Mouse (Mus musculus) hindbrain, postnatal 0 days (tissue): ENCODE measurements around the gene Gm45618. TPM values are rescaled to one million over a fixed set of nuclear protein-coding genes. Genes with fewer than 3 reads are reported as not detected.
"Not testable (repeated sequence)": the region's sequence is repeated elsewhere in the genome, so short reads cannot be mapped to it uniquely, and the experiment has no call there.

Source experiments
- ATAC-seq: fragments of 200-750 bp; cut with Nextera tagmentation; 2 replicates; pipeline ENCODE4 v1.8.0; 2017; ENCODE audit warnings: mild to moderate bottlenecking, moderate TSS enrichment, moderate library complexity
- DNase-seq: peaks from one replicate; pipeline ENCODE4 v3.0.0-alpha.2; 2015; ENCODE audit warnings: low spot score
- H3K27ac ChIP-seq: fragments of 300-500 bp; sonication (generic); 2 replicates; pipeline ENCODE4 v1.5.1; 2014; ENCODE audit warnings: mild to moderate bottlenecking
- H3K27me3 ChIP-seq: fragments of 300-500 bp; sonication (generic); 2 replicates; pipeline ENCODE4 v1.6.1; 2014; ENCODE audit warnings: low read length, mixed read lengths; ENCODE audit not compliant: insufficient read depth
- H3K36me3 ChIP-seq: fragments of 300-500 bp; sonication (generic); 2 replicates; pipeline ENCODE4 v1.6.1; 2014; ENCODE audit warnings: low read length, mixed read lengths; ENCODE audit not compliant: insufficient read depth
- H3K4me1 ChIP-seq: fragments of 300-500 bp; sonication (generic); 2 replicates; pipeline ENCODE4 v1.6.1; 2014; ENCODE audit warnings: antibody characterized with exemption, low read length, mixed read lengths; ENCODE audit not compliant: insufficient read depth
- H3K4me2 ChIP-seq: fragments of 300-500 bp; sonication (generic); 2 replicates; pipeline ENCODE4 v1.6.1; 2014; ENCODE audit warnings: low read depth, mild to moderate bottlenecking, low read length, moderate library complexity, mixed read lengths
- H3K4me3 ChIP-seq: fragments of 300-500 bp; sonication (generic); 2 replicates; pipeline ENCODE4 v1.5.1; 2014; ENCODE audit warnings: low read length
- H3K9ac ChIP-seq: fragments of 300-500 bp; sonication (generic); replicated peaks from 2 replicates; pipeline ENCODE4 v1.6.1; 2014; ENCODE audit warnings: mild to moderate bottlenecking, low read length, moderate library complexity, mixed read lengths
- H3K9me3 ChIP-seq: fragments of 300-500 bp; sonication (generic); 2 replicates; pipeline ENCODE4 v1.6.1; 2016; ENCODE audit warnings: low read length, mixed read lengths
- CTCF ChIP-seq: IDR thresholded peaks from 2 replicates; pipeline ENCODE4 v1.5.1; 2016; ENCODE audit warnings: antibody characterized with exemption, control low read depth, low read depth
- WGBS: fragments of 180-500 bp; shearing (Covaris S2); extraction: QIAGEN DNeasy Blood & Tissue Kit; methylation state at CpG from one replicate; pipeline ENCODE4 v1.1.7; 2014; 5-methylcytosine and 5-hydroxymethylcytosine counted together
- polyA plus RNA-seq: library from polyadenylated mRNA; unstranded; fragments of >200 nt; fragmentation: Nextera tagmentation; extraction: Ambion mirVana; gene quantifications from 2 replicates; pipeline ENCODE4 v1.2.1, GENCODE M21; 2015
- total RNA-seq: library from RNA; depleted of rRNA; stranded (reverse); fragments of >200 nt; gene quantifications from 2 replicates; pipeline ENCODE4 v1.2.3, GENCODE M21; 2014

Gene Gm45618
- total and polyA plus RNA-seq, 2 experiments from 2014 or later = not detected

- DNase-seq = no peak
- Histone ChIP-seq H3K4me1 (no peaks in the 10 kb centered on the region), H3K27me3 (no peaks in the 10 kb centered on the region), H3K27ac (no peak overlapping the region), H3K9ac (no peak overlapping the region), H3K4me3 (no peak overlapping the region), H3K4me2 (no peak overlapping the region), H3K9me3 (no peaks in the 10 kb centered on the region), H3K36me3 (no peaks in the 10 kb centered on the region)
- no peak for TF ChIP-seq CTCF
- ATAC-seq = no peak
These were observed 28.1 kb upstream of the Gm45618 start for GRCm38 (mm10) chr7:142148633-142149032.

- Histone ChIP-seq H3K4me1 (no peaks in the 10 kb centered on the region), H3K36me3 (no peaks in the 10 kb centered on the region), H3K27me3 (no peaks in the 10 kb centered on the region), H3K4me3 (no peak overlapping the region), H3K9me3 (no peaks in the 10 kb centered on the region), H3K27ac (no peak overlapping the region), H3K4me2 (no peak overlapping the region), H3K9ac (no peak overlapping the region)
- peak; percentile 66 for TF ChIP-seq CTCF
- DNase-seq (peak; percentile 73), ATAC-seq (no peak)
- 10% methylated on average over 1 of the region's 1 CpGs for WGBS
These were observed 25.5 kb upstream of the Gm45618 start for GRCm38 (mm10) chr7:142146033-142146432.

GRCm38 (mm10) chr7:142145413-142145940 lies 24.9 kb upstream of the Gm45618 start:
- Histone ChIP-seq H3K27me3 (no peaks in the 10 kb centered on the region), H3K9me3 (no peaks in the 10 kb centered on the region), H3K27ac (no peak overlapping the region), H3K4me1 (no peaks in the 10 kb centered on the region), H3K4me3 (no peak overlapping the region), H3K9ac (no peak overlapping the region), H3K4me2 (no peak overlapping the region), H3K36me3 (no peaks in the 10 kb centered on the region)
- WGBS = 61% methylated on average over 4 of the region's 4 CpGs
- no peak for DNase-seq
- TF ChIP-seq CTCF = no peak
- ATAC-seq = no peak

- WGBS = 58% methylated on average over 1 of the region's 1 CpGs
- no peak within 1 kb of the TSS for H3K27ac ChIP-seq
- H3K4me2 ChIP-seq = no peak within 1 kb of the TSS
- TF ChIP-seq CTCF = no peak
- DNase-seq (no peak), ATAC-seq (no peak)
- no peak within 1 kb of the TSS for H3K9ac ChIP-seq
- no peaks in the 10 kb centered on the region for H3K4me1 ChIP-seq
- H3K36me3 ChIP-seq = no peaks in the 10 kb centered on the region
- H3K9me3 ChIP-seq = no peaks in the 10 kb centered on the region
- no peak within 1 kb of the TSS for H3K4me3 ChIP-seq
- H3K27me3 ChIP-seq = no peaks in the 10 kb centered on the region
These were observed 24.0 kb upstream of the Gm45618 start, which contains the start of gene Gm45337 for GRCm38 (mm10) chr7:142144507-142144906. TSS of gene Gm45337 (minus strand) at chr7:142144607.

GRCm38 (mm10) chr7:142143506-142144010 lies 23.0 kb upstream of the Gm45618 start:
- not testable (repeated sequence) for H3K4me2 ChIP-seq, H3K9ac ChIP-seq, H3K36me3 ChIP-seq, H3K27me3 ChIP-seq, H3K4me3 ChIP-seq, H3K4me1 ChIP-seq, ATAC-seq, DNase-seq, H3K9me3 ChIP-seq, H3K27ac ChIP-seq
- WGBS = 55% methylated on average over 1 of the region's 1 CpGs

GRCm38 (mm10) chr7:142140696-142141095 lies 20.2 kb upstream of the Gm45618 start:
- Histone ChIP-seq H3K4me3 (no peak overlapping the region), H3K36me3 (no peaks in the 10 kb centered on the region), H3K9ac (no peak overlapping the region), H3K9me3 (no peaks in the 10 kb centered on the region), H3K27me3 (no peaks in the 10 kb centered on the region), H3K4me2 (no peak overlapping the region), H3K27ac (no peak overlapping the region), H3K4me1 (no peaks in the 10 kb centered on the region)
- no peak for ATAC-seq
- WGBS = 52% methylated on average over 1 of the region's 1 CpGs
- no peak for TF ChIP-seq CTCF
- no peak for DNase-seq

- not testable (repeated sequence) for ATAC-seq, H3K27ac ChIP-seq, H3K27me3 ChIP-seq, H3K4me3 ChIP-seq, H3K4me1 ChIP-seq, DNase-seq, H3K9ac ChIP-seq, H3K36me3 ChIP-seq, H3K9me3 ChIP-seq, H3K4me2 ChIP-seq
- 57% methylated on average over 2 of the region's 2 CpGs for WGBS
These were observed 15.4 kb upstream of the Gm45618 start, which contains the start of gene Gm39115 for GRCm38 (mm10) chr7:142135934-142136333. TSS of gene Gm39115 (minus strand) at chr7:142136034.
